Mouse (Mus musculus) thymus, adult 2 months (tissue): ENCODE data around the gene 1700001O22Rik. TPM values are rescaled to one million over a fixed set of nuclear protein-coding genes. Genes with fewer than 3 reads are reported as not detected.

Experiments used
- DNase-seq: peaks from one replicate; pipeline ENCODE4 v3.0.0; 2021
- H3K27ac ChIP-seq: fragments of 200-500 bp; 2 replicates; pipeline ENCODE4 v1.5.1; 2012; ENCODE audit warnings: low read length, control low read depth; ENCODE audit not compliant: control insufficient read depth, insufficient read depth
- H3K27me3 ChIP-seq: fragments of 200-500 bp; 2 replicates; pipeline ENCODE4 v1.6.1; 2012; ENCODE audit warnings: mild to moderate bottlenecking, low read length, moderate library complexity, mixed read lengths; ENCODE audit not compliant: control insufficient read depth, insufficient read depth
- H3K36me3 ChIP-seq: fragments of 200-500 bp; 2 replicates; pipeline ENCODE4 v1.6.1; 2012; ENCODE audit warnings: mild to moderate bottlenecking, low read length, moderate library complexity; ENCODE audit not compliant: control insufficient read depth, insufficient read depth
- H3K4me1 ChIP-seq: fragments of 200-500 bp; replicated peaks from 2 replicates; pipeline ENCODE4 v1.6.1; 2012; ENCODE audit warnings: low read length; ENCODE audit not compliant: control insufficient read depth, insufficient read depth
- H3K4me3 ChIP-seq: fragments of 200-500 bp; 2 replicates; pipeline ENCODE4 v1.5.1; 2012; ENCODE audit warnings: mild to moderate bottlenecking, low read length, control low read depth, moderate library complexity; ENCODE audit not compliant: control insufficient read depth, insufficient read depth
- CTCF ChIP-seq: fragments of 200-500 bp; IDR thresholded peaks from 2 replicates; pipeline ENCODE4 v1.5.1; 2012; ENCODE audit warnings: mild to moderate bottlenecking, control low read depth, low read length, moderate library complexity, borderline replicate concordance; ENCODE audit not compliant: control insufficient read depth, poor library complexity, insufficient read depth; ENCODE audit errors: extremely low read depth
- POLR2A ChIP-seq: fragments of 200-500 bp; IDR thresholded peaks from 2 replicates; pipeline ENCODE4 v1.6.1; 2012; ENCODE audit warnings: mild to moderate bottlenecking, low read length, control low read depth, moderate library complexity; ENCODE audit not compliant: control insufficient read depth, poor library complexity, insufficient read depth; ENCODE audit errors: extremely low read depth
- WGBS: fragments of 180-500 bp; shearing (Covaris S2); methylation state at CpG from one replicate; pipeline ENCODE4 v1.1.7; 2018; 5-methylcytosine and 5-hydroxymethylcytosine counted together
- polyA plus RNA-seq: library from polyadenylated mRNA; depleted of rRNA; stranded (reverse); fragments of >200 nt; gene quantifications from 2 replicates; pipeline ENCODE4 v1.2.3, GENCODE M21; 2012; rRNA removed

The 1700001O22Rik gene
- 4.0 and 5.2 TPM in 2 replicates for polyA plus RNA-seq

DNA sequence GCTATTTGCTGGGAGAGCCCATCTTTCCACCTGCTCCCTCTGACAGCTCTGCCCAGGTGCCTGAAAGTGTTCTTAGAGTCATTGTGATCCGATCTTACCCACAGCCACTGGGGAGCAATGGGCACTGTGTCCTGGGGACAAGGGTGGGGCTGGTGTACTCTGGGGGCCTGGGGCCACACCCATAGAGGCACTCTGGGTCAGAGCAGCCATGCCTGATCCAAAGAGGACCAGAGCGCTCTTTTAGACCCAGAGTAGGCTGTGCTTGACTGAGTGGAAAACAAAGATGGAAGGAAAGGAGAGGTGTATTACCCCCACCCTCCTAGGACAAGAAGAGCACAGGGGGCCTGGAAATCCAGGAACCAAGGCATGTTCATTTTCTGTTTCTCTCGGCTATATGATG, at the start of gene 1700001O22Rik:
Gene 1700001O22Rik, minus strand, starts transcription at position 58 of the 400 bp plus-strand sequence.
- WGBS = 97% methylated on average over 3 of the region's 3 CpGs
- H3K36me3 ChIP-seq = no peaks in the 10 kb centered on the region
- H3K4me3 ChIP-seq = no peak within 1 kb of the TSS
- DNase-seq = no peak
- peaks cover 26% of the 10 kb centered on the region for H3K4me1 ChIP-seq
- no peaks in the 10 kb centered on the region; the same call in 1 of the 2 replicates for H3K27me3 ChIP-seq
- TF ChIP-seq CTCF (no peak), POLR2A (no peak)
- no peak within 1 kb of the TSS for H3K27ac ChIP-seq

DNA sequence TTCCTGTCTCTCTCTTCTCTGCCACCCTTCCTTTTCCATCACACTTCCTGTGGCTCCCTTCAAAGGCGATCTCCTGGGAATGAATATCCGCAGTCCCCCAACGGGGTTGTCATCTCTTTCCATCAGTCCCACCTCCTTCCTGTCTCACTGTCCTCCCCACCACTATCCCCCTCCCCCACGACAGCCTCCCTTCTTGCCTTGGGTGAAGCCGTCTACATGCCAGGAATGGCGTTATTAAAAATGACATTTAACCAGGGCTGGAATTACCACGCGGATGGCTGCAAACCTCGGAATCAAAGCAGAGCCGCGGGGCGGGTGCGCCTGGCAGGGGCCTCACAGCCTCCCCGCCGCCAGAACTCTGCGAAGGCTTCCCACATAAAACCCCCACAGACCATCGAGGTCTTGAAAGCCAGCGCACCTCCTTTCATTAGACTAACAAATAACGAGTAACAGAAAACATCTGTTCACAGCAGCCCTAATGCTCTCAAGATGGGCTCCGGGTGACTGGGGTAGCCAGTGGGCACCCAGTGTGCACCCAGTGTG, 49.4 kb upstream of the 1700001O22Rik start:
- DNase-seq = no peak
- 56% methylated on average over 20 of the region's 20 CpGs for WGBS
- Histone ChIP-seq H3K36me3 (no peaks in the 10 kb centered on the region), H3K4me3 (no peak overlapping the region), H3K27me3 (no peaks in the 10 kb centered on the region), H3K27ac (no peak overlapping the region), H3K4me1 (no peaks in the 10 kb centered on the region)
- TF ChIP-seq CTCF = no peak
- TF ChIP-seq POLR2A = no peak

DNA sequence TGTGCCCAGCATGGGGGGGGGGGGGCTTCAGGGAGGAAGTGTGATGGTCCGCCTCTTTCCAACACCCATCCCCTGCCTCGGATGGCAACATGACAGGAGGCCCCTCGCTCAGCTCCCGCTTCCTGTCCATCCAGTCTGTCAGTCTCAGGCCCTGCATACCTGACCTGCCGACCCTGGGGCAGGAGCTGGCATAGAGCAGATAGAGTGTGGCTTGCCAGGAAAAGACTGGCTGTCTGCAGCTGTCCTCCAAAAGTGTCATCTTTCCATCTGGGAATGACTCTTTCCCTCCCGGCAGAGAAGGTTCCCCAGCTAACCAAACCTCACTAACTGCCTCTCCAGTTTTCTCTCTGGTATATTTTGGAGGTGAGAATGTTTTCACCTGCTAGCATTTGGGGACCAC, 47.1 kb upstream of the 1700001O22Rik start:
- Histone ChIP-seq H3K27ac (no peak overlapping the region), H3K36me3 (no peaks in the 10 kb centered on the region), H3K4me3 (no peak overlapping the region), H3K4me1 (no peaks in the 10 kb centered on the region), H3K27me3 (peaks cover 3% of the 10 kb centered on the region; the same call in 1 of the 2 replicates)
- TF ChIP-seq POLR2A = no peak
- no peak for TF ChIP-seq CTCF
- DNase-seq = no peak
- 50% methylated on average over 6 of the region's 6 CpGs for WGBS

DNA sequence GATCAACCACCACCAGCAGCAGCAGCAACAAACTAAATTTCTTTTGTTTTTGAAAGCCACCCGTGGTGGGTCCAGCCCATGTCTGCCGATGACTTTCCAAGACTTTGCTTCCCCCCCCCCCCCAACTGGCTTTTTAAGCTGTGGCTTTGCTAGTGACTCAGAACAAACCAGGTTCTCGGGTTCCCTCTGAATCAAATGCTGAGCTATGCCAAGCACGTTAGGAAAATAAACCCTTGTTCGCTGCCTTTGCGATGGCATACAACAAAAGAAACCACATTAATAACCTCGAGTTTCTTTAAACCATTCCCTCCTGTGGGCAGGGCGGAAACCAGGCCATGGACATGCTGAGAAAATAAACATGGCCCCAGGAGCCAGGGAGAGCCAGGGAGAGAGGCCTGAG, 44.7 kb upstream of the 1700001O22Rik start:
- DNase-seq = no peak
- peaks cover 12% of the 10 kb centered on the region; the same call in 1 of the 2 replicates for H3K27me3 ChIP-seq
- H3K36me3 ChIP-seq = no peaks in the 10 kb centered on the region
- no peaks in the 10 kb centered on the region for H3K4me1 ChIP-seq
- TF ChIP-seq CTCF = no peak
- TF ChIP-seq POLR2A = no peak
- H3K27ac ChIP-seq = no peak overlapping the region
- 41% methylated on average over 8 of the region's 8 CpGs for WGBS
- no peak overlapping the region for H3K4me3 ChIP-seq

DNA sequence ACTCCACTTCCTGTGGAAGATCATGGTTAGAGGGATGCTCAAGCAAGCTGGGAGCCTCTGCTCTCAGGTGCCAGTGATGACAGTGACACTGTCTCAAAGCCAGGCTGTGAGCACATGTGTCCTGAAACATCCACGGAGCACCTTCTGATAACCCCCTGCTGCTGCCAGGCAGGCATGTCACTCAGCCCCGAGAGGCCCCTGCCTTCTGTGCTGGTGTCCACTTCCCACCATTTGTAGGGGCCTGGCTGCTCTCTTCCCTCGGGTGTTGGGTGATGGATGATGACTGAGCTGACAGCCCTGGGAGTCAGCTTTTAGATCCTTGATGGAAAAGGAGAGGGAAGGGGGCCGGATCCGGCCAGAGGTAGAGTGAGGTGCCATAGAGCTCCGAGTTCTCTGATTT, 43.3 kb upstream of the 1700001O22Rik start:
- Histone ChIP-seq H3K4me3 (no peak overlapping the region), H3K36me3 (no peaks in the 10 kb centered on the region), H3K27me3 (peaks cover 14% of the 10 kb centered on the region; the same call in 1 of the 2 replicates), H3K27ac (no peak overlapping the region), H3K4me1 (no peaks in the 10 kb centered on the region)
- TF ChIP-seq CTCF (no peak), POLR2A (no peak)
- 54% methylated on average over 6 of the region's 6 CpGs for WGBS
- no peak for DNase-seq

DNA sequence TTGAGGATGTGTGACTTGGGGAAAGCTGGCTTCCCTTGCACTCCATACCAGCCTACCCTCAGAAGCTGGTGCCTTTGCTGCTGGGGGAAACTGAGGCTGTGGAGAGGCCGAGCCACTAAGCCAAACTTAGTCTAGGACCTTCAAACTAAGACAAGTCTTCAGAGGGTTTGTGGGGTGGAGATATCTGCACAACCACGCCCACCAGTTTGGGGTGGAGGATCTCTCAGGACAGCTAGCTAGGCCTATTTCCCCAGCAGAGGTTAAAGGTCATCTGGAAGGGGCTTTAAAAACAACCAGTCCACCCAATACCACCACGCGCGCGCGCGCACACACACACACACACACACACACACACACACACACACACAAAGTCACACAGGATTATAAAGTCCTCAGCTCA, 42.8 kb upstream of the 1700001O22Rik start:
- DNase-seq = no peak
- no peak for TF ChIP-seq POLR2A
- TF ChIP-seq CTCF = no peak
- Histone ChIP-seq H3K4me3 (no peak overlapping the region), H3K27me3 (peaks cover 14% of the 10 kb centered on the region; the same call in 1 of the 2 replicates), H3K4me1 (no peaks in the 10 kb centered on the region), H3K36me3 (no peaks in the 10 kb centered on the region), H3K27ac (no peak overlapping the region)
- 90% methylated on average over 8 of the region's 8 CpGs for WGBS
